Mouse (Mus musculus): ENCODE data around the gene Vps13d.

DNA sequence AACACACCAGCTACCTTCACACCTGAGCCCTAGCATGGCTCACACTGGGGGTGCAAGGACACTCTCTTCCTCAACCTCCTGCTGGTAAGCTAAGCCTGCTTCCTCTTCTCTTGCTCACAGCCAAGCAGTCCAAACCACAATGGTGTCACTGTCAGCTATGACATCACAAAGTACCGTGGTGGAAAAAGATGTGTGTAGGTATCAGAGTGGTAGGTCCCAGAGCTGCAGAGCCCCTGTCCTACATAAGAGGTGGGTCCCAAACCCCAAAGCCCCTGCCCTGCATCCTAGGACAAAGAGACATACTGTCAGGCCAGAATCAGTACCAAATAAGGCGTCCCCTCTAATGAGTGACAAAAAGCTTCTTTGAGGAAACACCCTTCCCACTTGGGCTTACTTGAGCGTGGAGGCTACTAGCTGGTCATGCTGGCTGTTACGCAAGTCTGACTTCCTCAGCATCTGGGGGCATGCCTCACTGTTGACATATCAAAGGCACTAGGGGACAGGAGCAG is 46.0 kb upstream of the Vps13d start:
- TF ChIP-seq CTCF (IDR thresholded peaks at IDR 0.05) (no peak), EP300 (IDR thresholded peaks at IDR 0.05) (no peak)
